Mouse (Mus musculus): ENCODE results near the gene Rbbp7.
A peak's percentile ranks its signal among the peaks of the same experiment; 100 is the strongest.

Rbbp7 gene

DNA sequence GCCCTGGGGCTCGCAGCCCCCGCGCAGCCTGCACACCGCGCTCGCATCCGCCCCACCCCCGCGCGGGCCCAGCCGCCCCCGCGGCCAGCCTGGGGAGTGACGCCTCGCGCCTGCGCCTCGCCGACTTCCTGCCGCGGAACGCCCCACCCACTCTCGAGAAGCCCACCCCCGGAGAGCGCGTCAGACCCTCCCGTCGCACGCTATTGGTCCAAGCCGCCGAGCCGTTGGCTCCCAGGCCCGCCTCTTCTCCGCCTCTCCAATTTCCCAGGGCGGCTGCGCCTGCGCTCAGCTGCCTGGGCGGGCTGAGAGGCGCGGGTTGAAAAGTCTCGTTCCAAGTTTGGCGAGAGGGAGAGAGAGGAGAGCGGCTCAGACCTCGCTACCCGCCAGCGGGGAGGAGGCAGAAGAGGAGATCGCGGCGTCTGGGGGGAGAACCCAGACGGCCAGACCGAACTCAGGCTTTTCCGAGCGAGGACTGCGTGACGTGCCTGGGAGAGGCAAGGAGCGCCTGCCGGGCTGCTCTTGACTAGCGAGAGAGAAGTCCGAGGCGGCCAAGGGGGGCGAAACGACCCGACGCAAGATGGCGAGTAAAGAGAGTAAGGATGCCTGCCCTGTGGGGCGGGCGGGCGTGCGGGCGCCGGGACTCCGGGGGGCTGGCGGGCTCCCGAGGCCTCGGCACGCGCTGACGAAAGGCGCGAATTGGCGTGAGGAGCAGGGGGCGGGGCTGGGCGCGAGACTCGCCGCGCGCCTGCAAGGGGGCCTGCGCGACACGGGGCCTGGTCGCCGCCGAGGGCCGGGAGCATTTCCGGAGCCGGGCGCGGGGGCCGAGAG lies at the start of gene Rbbp7:
TSS of gene Rbbp7 (plus strand) at position 288 of the 828 bp plus-strand sequence.
- peak; percentile 94 for DNase-seq

DNA sequence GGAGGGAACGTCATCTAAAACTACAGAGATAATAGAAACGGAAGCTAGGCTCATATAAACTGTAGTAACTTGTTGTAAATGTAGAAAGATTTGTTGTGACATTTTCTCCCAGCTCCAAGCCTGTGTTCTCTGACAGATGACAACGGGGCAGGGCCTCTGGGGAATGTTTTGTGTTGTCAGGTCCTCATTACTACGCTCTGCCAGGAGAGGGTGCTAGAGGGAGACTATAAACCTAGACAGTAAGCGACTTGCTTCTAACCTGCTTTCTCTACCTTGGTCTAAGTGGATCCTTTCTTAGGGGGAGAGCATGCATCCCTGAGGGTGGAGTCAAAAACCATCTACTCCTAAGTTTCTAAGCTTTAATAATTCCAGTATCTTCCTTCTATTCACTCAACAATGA lies 42.4 kb upstream of the Rbbp7 start:
- DNase-seq = peak; percentile 68

DNA sequence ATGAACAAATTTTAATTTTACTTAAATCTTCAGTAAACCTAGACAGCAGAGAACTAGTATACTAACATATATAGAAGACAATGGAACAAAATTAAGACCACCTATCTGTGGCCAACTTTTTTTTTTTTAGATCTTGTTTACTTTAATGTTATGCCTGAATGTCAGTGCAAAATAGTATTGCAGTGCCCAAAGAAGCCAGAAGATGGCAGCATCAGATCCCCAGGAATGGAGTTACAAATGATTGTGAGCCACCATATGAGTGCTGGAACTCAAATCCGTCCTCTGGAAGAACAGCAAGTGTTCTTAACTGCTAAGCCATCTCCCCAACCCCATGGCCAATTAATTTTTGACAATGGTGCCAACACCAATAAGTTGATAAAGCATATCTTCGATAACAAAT lies 40.6 kb upstream of the Rbbp7 start:
- DNase-seq = peak; percentile 41

DNA sequence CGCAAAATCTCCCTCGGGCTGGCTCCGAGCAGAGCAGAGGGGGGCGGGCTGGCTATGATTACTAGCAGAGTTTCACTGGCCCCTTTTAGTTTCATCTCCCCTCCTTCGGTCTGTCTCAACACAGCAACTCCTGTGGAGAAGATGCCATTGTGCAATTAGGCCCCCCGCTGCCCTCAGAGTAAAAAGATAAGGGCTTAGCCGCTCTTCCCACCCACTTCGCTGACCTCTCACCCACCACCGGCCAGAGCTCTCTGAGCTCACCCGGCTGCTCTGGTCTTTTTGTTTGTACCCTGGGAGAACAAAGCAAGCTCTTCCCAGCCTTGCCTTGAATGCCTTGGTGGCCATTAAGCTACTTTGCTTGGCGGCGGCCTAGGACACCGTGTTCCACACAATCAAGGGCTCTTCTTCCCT lies 32.8 kb upstream of the Rbbp7 start:
- DNase-seq = peak; percentile 36

DNA sequence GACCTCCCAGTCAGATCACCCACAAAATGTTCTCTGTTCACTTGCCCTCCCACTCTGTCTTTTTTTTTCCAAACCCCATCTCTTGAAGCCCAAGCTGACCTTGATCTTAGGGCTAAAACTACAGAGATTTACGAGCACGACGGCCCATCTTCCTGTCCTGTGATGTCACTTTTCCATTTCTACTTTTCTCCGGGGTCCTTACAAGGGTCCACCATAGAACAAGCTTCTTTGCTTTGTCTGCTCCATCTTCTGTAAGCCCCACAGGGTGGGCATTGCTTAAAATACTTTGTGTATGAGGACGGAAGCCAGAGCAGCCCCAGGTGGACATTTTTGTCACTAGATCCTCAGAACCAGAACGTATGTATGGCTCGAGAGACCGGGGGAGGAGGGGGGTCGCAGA lies 32.4 kb upstream of the Rbbp7 start:
- no peak for DNase-seq

DNA sequence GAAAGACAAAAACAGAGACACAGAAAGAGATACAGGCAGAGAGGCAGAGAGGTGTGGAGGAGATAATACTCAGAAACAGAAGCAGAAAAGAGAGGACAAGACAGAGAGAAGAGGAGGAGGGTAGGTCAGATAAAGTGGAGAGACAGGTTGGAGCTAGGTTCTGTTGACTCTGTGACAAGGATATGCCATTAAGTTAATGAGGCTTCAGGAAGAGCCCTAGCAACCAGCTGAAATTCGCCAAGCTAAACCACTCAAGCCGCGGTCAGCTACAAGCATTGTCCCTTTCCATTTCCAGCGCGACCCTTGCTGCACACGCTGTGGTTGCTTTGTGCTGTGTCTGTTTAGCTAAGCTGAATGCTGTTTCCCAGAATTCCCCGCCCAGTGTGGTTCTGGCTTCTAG lies 32.0 kb upstream of the Rbbp7 start:
- no peak for DNase-seq

DNA sequence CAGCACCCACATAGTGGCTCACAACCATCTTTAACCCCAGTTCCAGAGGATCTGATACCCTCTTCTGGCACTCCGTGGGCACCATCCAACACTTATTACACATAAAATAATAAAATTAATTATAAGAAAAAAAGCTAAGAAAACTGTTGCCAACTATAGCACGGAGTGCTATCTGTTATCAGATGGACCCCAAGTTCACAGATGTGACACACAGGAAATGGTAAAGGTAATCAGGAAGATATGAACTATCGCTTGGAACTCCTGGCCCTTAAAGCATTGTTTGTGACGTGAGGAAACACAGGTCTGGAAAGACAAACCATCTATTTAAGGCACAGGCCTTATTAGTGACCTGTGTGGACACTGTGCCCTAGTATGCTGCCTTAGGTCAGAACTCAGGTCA lies 30.2 kb upstream of the Rbbp7 start:
- DNase-seq = no peak

DNA sequence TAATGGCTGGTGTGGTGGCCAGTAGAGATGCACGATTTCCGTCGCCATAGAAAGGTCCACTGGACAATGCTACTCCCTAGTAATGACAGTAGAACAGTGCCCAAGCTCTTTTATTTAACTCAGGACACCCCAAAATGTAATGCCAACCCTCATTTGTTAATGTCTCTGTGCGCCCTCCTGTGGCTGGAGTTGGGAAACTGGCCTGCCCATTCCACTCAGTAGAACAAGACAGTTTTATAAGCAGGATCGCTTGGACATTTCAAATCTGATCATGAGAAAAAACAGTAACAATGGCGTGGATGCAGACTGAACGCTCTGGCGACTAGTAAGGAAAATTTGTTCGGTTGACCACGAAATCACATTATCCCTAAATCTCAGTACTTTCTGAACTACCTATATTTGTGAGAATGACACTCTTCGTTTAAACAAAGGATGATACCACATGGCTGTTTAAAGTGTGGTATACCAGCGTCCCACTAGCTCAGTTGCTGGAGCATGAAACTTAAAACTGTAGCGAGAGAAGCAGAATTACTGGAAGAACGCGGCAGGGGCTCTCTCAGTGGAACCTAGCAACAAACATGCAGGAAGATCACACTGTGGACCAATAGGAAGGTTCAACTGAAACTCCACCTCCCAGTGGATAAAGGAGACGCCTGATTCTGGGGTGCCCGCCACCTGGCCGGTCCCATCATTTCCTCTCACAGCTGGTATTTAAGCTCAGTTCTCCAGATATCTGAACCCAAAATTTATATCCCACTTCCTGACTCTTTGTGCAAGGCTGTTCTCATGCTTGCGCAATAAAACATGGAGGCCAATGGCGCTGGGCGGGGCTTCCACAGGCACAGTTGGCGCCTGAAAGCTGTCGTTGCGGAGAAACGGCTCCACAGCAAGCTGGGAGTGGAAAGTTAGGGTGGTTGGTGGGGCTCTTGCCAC lies 24.9 kb upstream of the Rbbp7 start:
- DNase-seq = peak; percentile 72

DNA sequence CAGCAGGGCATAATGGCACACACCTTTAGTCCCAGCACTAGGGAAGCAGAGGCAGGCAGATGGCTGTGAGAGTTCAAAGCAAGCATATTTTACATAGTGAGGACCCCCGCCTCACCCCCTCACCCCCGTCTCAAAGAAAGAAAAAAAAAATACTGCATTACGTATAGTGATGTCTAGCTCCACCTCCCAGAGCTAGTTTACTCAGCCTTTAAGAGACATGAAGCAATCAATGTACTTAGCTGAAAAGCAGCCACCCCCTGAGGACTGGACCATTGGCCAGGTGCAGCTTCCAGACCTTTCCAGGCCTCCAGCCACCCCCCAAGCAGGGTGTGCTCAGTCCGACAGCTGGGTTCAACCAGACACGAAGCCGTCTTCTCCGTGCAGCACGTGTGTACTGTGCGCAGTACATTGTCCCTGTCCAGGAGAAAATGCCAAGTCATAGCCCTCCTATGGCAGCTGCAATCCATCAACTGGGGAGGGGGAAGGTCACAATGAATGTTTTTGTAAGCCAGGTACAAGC lies 24.0 kb upstream of the Rbbp7 start:
- peak; percentile 60 for DNase-seq

DNA sequence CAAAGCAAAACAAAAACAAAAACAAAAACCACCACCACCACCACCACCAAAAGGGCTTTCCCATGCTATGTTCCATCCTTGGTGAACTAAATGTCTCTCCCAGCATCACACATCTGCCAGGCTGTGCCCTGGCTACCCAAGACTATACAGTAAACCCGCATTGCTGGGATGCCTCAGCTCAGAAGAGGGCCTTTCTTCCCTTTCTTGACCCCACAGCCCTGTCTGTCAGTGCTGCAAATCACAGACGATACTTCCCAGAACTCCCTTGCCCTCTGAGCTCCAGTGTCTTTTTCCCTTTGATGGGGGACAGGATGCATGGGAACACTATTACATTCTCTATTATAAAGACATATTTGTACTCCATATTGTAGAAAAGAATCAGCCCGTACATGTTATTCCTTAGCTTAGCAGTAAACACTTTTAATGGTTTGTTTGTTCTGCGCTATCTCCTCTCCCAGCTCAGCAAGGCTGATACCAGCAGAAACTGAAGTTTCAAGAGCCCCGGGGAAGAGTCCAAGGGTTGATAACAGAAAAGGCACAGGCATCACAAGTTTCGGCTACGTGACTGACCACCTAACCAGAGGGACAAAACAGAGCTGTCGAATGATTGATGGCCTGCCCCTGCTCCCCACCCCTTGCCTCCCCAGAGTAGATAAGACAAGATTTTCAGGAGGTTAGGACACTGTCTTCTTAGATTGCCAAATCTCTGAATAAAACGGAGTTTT lies 11.3 kb upstream of the Rbbp7 start:
- no peak for DNase-seq

DNA sequence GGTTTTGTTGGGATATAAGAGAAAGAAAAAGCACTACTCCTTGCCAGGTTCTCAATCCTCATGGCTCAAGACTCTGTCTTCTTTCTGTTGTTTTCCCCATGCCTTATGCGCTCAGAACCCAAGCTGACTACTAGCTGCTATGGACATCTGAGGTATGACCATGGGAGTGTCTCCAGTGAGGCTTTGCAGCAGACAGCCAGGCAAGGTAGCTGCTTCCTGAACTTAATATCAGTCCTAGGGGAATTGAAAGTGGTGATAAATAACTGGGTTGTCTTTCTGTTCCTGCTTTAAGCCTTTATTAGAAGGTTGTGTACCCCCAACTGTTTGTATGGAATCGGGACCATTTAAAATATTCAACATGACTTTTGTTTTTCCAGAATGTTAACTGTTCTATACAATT lies 7.8 kb upstream of the Rbbp7 start:
- DNase-seq = no peak

DNA sequence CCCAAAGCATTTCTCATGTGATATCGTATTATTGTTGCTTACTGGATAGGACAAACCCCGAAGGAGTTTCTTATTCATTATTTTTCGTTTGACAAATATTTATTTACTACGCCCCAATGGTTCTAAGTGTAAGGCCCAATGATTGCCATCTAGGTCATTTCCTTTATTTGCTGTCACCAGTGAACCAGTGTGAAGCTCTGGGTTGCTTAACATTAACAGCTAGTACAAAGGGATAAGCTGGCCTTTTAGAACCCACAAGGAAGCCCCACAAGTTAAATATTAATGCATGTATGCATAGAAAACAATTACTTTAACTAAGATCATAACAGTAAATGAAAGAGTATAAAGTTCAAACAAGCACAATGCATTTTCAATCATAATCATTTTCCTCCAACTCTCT lies 5.9 kb upstream of the Rbbp7 start:
- no peak for DNase-seq

DNA sequence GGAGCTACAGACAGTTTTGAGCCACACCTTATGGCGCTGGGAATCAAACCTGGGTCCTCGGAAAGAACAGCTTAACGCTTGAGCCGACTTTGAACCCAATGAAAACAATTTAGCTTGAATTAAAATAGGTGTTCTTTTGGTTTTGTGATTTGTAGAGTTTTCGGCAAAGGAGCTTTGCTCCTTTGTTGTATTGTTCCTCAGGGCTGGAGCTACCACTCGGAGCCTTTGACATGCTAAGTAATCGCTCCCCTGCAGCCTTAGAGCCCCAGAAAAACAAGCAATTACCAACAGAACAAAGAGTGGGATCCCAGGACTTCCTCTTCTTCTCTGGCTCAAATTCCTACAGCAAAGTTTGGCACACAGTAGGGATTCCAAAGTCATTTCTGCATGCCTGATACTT lies 4.1 kb upstream of the Rbbp7 start:
- no peak for DNase-seq

DNA sequence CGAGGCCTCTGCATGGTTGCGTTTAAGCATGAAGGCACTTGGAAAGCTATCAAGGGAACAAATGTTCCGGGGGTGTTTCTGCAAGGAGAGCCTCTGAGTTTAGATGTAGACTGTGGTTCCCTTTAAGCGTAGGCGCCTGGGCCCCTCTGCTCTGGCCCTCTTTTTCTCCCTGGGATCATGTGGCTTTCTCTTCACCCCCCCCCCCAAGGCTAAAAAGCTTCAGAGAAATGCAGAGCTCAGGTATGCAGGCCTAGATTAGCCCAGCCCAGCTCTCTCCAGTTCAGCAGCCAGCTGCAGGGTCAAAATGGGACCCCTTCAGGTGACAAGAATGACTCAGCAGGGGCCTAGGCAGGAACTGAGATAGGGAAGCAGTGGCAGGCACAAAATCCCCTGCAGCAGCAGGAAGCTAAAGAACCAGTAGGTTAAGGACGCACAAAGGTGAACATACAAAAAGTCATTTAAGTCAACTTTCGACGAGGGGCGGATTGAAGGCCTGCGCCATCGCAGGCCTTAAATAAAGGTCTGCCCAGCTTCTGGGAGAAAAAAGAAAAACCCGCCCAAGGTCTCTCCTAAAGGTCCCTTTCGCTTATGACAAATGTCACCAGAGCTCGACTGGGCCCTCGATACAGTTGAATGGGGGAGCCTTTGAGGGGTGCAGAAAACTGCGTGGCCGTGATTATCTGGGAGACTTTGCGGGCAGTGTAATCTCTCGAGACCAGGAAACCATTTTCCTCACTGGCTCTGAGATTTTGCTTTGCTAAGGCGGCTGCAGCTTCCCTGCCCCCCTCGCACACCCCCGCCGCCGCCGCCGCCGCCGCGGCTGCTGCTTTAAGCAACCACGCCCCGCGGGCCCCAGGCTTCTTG lies 719 bp upstream of the Rbbp7 start:
- peak; percentile 50 for DNase-seq

DNA sequence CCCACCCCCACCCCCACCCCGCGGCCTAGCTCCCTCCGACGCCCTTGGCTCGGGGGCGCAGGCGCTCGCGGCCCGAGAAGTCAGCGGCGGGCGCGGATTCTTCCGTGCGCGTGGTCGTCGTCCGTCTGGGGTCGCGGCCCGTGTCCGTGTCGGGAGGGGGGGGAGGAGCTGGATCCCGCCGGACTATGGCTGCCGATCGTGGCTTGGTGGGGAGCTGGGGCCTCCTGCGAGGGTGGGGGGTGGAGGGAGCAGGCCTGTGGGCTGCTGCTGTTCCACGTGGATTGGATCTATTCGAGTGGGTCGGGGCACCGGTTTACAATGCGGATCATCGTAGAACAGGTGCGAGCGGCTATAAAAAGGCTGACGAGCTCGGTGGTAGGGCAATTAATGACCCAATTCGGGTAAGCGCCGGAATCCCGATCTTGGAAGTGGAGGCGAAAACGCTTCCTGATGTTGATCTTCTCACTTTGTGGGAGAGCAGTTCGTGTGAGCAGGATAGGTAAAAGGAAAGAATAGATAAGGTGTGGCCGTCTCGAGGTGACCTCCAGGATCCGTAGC lies 835 bp downstream of the Rbbp7 start:
- peak; percentile 23 for DNase-seq

DNA sequence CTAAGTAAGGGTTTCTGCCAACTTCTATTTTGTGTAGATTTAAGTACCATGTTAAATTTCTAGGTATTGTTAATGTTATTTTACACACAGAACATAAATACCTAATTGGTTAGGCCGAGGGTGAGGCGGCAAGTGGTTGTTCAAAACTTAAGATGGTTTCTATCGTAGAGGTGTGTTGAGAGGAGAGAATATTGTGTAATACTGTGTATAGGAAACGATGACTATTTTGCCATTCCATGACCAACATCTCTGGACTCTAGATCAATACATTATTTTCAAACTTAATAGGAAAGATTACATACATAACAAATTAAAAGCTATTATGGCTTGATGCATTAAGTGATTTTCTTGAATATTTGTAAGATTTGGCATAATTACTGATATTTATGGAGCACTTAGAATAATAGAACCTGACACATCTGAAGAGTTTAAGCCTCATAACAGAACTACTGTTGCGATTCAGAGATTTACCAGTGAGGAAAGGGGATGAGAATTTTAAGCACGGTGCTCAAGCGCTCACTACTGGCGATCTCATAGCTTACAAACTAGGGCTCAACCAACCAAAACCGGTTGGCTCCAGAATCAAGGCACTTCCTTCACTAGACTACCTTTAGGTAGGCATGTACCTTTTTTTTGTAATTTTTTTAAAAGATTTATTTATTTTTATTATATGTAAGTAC lies 1.7 kb downstream of the Rbbp7 start:
- DNase-seq = no peak

DNA sequence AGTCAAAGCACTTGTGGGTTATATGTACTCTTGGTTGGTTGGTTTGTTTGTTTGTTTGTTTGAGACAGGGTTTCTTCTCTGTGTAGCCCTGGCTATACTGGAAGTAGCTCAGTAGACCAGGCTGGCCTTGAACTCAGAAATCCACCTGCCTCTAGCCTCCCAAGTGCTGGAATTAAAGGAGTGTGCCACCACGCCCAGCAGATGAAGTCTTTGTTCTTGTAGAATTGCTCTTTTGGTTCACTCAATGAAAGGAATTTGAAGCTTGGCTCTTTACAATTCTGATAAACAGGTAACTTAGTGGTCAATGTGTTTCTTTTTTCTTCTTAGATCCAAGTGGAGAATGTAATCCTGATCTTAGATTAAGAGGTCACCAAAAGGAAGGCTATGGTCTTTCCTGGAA lies 10.5 kb downstream of the Rbbp7 start:
- DNase-seq = no peak

DNA sequence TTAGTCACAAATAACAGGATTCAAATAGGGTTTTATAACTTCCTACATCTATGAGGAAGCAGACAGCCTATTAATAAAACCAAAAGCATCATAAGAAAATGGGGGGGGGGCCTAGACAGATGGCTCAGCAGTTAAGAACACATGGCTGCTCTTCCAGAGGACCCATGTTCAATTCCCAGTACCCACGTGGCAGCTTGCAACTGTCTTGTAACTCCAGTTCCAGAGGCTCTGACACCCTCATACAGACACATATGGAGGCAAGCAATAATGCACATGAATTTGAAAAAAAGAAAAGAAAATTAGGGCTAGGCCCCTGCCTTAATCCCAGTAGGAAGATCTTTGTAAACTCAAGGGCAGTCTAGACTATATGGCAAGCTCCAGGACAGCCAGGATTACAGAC lies 28.2 kb downstream of the Rbbp7 start:
- no peak for DNase-seq

DNA sequence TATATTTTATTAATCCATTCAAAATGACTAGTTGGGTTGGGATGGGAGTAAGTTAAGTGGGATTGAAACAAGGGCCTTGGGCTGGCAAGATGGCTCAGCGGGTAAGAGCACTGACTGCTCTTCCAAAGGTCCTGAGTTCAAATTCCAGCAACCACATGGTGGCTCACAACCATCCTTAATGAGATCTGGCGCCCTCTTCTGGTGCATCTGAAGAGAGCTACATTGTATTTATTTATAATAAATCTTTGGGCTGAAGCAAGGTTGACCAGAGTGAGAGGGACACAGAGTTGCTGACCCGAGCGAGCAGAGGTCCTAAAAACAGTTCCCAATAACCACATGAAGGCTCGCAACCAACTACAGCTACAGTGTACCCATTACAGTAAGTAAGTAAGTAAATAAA lies 31.2 kb downstream of the Rbbp7 start:
- peak; percentile 4 for DNase-seq

DNA sequence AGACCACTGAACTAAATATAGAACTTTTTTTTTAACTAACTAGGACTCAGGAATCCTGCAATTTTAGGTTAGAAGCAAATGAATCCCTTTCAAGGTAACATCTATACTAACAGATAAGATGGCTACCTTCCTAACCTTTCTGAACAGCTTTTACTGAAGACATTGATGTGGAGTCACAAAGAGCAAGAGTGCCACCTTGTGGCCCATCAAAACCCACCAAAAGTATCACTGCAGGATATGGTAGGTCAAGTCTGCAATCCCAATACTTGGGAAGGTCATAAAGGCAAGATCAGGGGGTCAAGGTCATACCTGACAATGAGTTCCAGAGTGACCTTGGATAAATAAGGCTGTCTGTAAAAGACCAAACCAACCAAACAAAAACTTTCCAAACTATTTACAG lies 40.2 kb downstream of the Rbbp7 start:
- DNase-seq = peak; percentile 41

DNA sequence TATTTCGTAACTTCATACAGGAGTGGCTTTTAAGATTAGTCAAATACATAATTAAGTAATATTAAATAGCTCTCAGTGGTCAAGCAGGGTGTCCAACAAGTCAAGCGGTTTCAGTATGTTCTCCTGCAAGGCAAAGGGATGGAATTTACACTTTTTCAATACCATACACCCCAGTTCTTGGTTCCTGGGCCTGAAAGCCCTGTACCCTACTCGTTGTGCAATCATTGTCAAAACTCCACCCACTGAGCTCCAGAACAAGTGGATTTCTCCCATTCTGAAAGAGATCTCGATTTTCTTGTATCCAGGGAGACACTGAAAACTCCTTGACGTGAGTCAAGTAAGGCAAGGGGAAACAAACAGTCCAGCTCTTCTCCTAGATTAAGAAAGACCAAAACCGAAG lies 67.8 kb downstream of the Rbbp7 start:
- no peak for DNase-seq

All from liver (tissue).